Mouse (Mus musculus): ENCODE measurements around the gene Cdk13. TPM values are rescaled to one million over a fixed set of nuclear protein-coding genes. Genes with fewer than 3 reads are reported as not detected.
A peak's percentile ranks its signal among the peaks of the same experiment; 100 is the strongest.

The Cdk13 gene
- polyA plus RNA-seq (2015; fragmentation: Nextera tagmentation; extraction: Ambion mirVana): 15.1 and 16.6 TPM in 2 replicates

DNA sequence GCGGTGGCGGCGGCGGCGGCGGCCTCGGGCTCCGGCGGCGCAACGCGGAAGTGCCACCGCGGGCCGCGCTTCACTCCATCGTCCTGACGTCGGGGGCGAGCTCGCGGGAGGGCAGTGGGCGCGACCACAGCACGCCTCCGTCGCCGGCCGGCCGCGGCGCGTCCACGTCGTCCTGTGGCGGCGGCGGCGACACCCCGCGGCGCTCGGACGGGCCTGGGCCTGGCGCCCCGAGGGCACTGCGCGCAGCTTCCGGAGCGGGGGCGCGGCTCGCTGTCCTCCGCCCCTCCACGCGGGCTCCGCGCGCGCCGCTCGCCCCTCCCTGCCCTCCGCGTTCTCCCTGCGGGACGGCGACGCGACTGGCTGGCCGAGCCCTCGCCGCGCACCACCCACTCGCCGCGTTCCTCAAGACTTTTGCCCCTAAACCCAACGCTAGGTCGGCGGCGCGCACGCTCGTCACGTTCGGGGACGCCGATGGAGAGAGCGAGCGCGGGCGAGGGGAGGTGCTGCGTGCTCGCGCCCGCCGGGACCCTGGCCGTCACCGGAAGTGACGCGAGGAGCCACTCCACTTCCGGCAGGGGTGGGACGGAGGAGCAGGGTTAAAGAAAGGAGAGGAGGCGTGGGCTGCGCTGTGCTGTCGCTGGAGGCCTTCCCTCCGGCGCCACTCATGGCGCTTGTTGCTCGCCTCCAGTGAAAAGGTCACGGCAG is at the start of gene Cdk13:
TSS of gene Cdk13 (minus strand) at position 189 of the 705 bp plus-strand sequence.
- no peaks in the 10 kb centered on the region for H3K27me3 ChIP-seq
- WGBS: under 1% methylated on average over 109 of the region's 110 CpGs
- peak within 1 kb of the TSS; percentile 97 for H3K27ac ChIP-seq (replicated peaks)
- H3K9me3 ChIP-seq: no peaks in the 10 kb centered on the region
- peak within 1 kb of the TSS; percentile 97 for H3K4me2 ChIP-seq
- peak; percentile 97 for ATAC-seq (ENCODE audit: low read depth)
- H3K36me3 ChIP-seq: no peaks in the 10 kb centered on the region
- H3K4me3 ChIP-seq: peak within 1 kb of the TSS; percentile 100
- peak within 1 kb of the TSS; percentile 98 for H3K9ac ChIP-seq
- H3K4me1 ChIP-seq (replicated peaks): peaks cover 32% of the 10 kb centered on the region

DNA sequence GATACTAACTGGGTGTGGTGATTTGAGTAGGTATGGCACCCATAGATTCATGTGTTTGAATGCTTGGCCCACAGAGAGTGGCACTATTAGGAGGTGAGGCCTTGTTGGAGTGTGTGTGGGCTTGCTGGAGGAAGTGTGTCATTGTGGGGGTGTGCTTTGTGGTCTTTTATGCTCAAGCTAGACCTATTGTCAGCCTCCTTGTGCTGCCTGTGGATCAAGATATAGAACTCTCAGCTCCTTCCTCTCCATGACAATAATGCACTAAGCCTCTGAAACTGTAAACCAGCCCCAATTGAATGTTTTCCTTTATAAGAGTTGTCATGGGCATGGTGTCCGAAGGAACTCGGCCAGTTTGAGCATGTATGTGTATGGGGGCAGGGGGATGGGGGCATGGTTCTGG is 38.4 kb upstream of the Cdk13 start:
- H3K4me1 ChIP-seq (replicated peaks): no peaks in the 10 kb centered on the region
- H3K4me2 ChIP-seq: no peak overlapping the region
- H3K27me3 ChIP-seq: no peaks in the 10 kb centered on the region
- WGBS: 93% methylated on average over 2 of the region's 2 CpGs
- H3K9ac ChIP-seq: no peak overlapping the region
- no peak for ATAC-seq (ENCODE audit: low read depth)
- no peaks in the 10 kb centered on the region for H3K36me3 ChIP-seq
- no peak overlapping the region for H3K27ac ChIP-seq (replicated peaks)
- no peak overlapping the region for H3K4me3 ChIP-seq
- no peaks in the 10 kb centered on the region for H3K9me3 ChIP-seq

DNA sequence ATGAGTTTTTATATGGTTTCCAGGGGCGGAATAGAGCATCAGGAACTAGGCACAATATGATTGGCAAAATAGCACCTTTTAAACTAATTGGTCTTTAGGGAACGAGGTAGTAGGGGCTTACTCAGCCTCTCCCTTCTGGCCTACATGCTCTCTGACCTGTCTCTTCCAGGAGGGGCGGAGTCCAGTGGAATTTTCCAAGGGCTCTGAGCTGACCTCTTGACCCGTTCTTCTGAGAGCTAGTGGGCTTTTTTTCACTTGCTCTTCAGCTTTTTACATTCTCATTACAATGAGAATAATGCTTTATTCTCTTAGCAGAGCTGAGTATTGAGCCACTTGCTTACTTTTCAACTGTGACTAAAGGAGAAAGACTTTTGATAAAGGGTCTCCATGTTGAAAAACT is 37.9 kb upstream of the Cdk13 start:
- H3K27ac ChIP-seq (replicated peaks): no peak overlapping the region
- 26% methylated on average over 4 of the region's 4 CpGs for WGBS
- H3K27me3 ChIP-seq: no peaks in the 10 kb centered on the region
- no peak overlapping the region for H3K4me3 ChIP-seq
- no peak for ATAC-seq (ENCODE audit: low read depth)
- no peaks in the 10 kb centered on the region for H3K9me3 ChIP-seq
- H3K9ac ChIP-seq: no peak overlapping the region
- no peaks in the 10 kb centered on the region for H3K4me1 ChIP-seq (replicated peaks)
- no peaks in the 10 kb centered on the region for H3K36me3 ChIP-seq
- no peak overlapping the region for H3K4me2 ChIP-seq

DNA sequence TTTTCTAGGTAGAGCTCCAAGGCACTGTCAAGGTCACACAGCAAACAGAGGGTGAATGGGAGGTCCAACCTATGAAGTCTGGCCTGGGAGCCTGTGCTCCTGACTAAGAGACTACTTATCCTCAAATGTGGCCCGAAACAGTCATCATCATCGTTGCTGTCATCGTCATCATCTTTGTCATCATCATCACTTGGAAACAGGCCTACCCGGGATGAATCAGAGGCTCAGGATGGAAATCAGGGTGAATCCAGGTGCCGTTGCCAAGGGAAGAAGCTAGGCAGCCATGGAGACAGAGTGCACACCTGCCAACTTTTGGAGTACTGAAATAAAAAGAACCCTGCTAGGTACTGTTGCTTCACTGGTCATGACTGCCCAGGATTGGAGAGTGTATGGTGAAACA is 34.2 kb upstream of the Cdk13 start:
- ATAC-seq (ENCODE audit: low read depth): peak; percentile 23; the same call in 1 of the 2 replicates
- Histone ChIP-seq H3K4me3 (no peak overlapping the region), H3K9me3 (no peaks in the 10 kb centered on the region), H3K4me2 (no peak overlapping the region), H3K9ac (no peak overlapping the region), H3K36me3 (no peaks in the 10 kb centered on the region), H3K27me3 (no peaks in the 10 kb centered on the region), H3K27ac (replicated peaks) (no peak overlapping the region), H3K4me1 (replicated peaks) (no peaks in the 10 kb centered on the region)
- WGBS: 90% methylated on average over 5 of the region's 5 CpGs

DNA sequence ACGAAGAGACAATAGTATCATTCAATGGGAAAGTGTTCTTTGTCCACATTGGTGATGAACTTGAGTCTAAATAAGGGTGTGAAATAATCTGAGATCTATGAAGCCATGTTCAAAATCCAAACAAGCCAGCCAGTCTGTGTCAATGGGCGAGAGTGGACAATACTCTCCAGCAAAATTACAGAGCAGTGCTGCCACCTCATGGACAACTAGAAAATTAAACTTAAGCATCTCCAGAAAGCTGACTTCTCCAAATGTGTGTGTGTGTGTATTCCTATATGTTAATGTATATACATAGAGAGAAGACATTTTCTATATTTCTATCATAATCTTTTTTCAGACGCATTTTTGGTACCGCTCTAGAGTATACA is 33.6 kb upstream of the Cdk13 start:
- WGBS: 28% methylated on average over 4 of the region's 4 CpGs
- H3K36me3 ChIP-seq: no peaks in the 10 kb centered on the region

DNA sequence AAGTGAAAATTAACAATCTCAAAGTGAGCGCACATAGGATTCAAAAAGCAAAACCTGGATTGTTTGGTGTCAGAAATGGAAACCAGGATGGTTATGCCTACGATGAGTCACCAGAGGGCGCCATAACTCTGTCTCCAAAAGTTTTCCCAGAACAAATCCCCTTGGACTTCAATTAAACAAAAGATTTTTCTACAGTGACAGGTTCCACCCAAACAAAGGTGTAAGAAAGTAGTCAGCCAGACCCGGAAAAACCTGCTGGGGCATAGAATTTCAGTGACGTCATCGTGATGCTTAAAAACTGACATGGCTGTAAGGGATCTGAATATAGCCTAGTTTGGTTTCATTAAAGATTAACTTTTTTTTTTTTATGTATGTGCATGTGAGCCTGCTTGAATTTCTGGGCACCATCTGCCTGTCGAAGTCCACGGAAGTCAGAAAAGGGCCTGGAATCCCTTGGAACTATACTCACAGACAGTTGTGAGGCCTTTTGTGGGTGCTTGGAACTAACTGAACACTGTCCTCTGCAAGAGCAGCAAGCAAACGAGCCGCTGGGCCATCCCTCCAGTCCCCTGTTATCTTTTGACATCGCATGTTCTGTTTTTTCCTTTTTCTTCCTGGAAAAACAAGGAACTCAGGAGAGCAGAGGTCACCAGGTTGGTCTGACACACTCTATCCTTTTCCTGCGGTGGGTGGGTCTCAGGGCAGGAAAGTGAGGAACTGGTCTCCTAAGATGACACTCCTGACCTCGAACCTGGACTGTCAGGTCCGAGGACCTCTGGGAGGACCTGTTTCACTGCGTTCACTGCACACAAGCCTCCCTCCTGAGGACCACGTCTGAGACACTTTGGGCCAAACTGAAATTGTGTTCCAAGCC is 33.0 kb upstream of the Cdk13 start:
- Histone ChIP-seq H3K27me3 (no peaks in the 10 kb centered on the region), H3K4me2 (no peak overlapping the region), H3K4me1 (replicated peaks) (no peaks in the 10 kb centered on the region), H3K36me3 (no peaks in the 10 kb centered on the region), H3K4me3 (no peak overlapping the region), H3K9me3 (no peaks in the 10 kb centered on the region), H3K27ac (replicated peaks) (no peak overlapping the region), H3K9ac (no peak overlapping the region)
- no peak; the same call in 1 of the 2 replicates for ATAC-seq (ENCODE audit: low read depth)
- WGBS: 49% methylated on average over 16 of the region's 16 CpGs

More for the DNA sequence above, 33.6 kb upstream of the Cdk13 start:
- peak; percentile 69; the same call in 1 of the 2 replicates for ATAC-seq (ENCODE audit: low read depth)
- H3K4me2 ChIP-seq: no peak overlapping the region
- H3K9ac ChIP-seq: no peak overlapping the region
- no peak overlapping the region for H3K4me3 ChIP-seq
- H3K27ac ChIP-seq (replicated peaks): no peak overlapping the region
- H3K4me1 ChIP-seq (replicated peaks): no peaks in the 10 kb centered on the region
- no peaks in the 10 kb centered on the region for H3K27me3 ChIP-seq
- H3K9me3 ChIP-seq: no peaks in the 10 kb centered on the region

DNA sequence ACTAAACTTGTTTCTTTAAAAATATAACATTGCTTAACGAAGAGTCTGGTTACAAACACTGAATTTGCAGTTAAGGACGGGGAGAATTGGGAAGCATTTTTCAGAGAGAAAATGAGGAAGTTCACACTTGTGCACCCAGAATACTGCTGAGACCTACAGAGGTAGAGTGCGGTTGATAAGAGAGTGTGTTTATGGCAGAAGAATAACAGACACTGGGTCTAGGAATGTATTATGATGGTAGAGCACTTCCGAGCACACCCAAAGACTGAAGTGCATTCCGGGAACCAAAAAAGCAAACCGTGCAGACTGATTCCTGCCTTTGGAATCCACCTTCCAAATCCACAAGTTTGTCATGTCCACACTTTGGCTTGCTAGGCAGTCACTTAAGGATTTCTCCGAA is 31.9 kb upstream of the Cdk13 start:
- no peaks in the 10 kb centered on the region for H3K9me3 ChIP-seq
- no peaks in the 10 kb centered on the region for H3K36me3 ChIP-seq
- 86% methylated on average over 7 of the region's 7 CpGs for WGBS
- ATAC-seq (ENCODE audit: low read depth): no peak
- H3K4me2 ChIP-seq: no peak overlapping the region
- no peak overlapping the region for H3K9ac ChIP-seq
- no peaks in the 10 kb centered on the region for H3K4me1 ChIP-seq (replicated peaks)
- no peak overlapping the region for H3K4me3 ChIP-seq
- H3K27ac ChIP-seq (replicated peaks): no peak overlapping the region
- H3K27me3 ChIP-seq: no peaks in the 10 kb centered on the region

DNA sequence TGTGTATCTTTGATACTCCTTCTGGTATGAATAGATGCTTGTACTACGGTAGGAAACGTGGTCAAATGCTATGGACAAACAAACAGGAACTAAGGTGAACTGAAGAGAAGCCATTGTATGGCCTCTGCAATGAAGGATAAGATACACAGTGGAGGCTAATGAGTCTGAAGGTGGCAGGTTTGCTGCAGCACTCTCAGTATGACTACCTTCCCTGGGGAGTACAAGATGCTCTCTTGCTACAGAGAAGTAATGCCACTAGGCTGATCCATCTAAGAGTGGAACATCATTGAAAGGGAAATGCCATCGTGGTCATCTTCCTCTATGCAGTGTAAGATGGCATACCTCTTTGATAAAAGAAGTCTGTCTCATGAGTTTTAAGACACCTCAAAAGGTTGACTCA is 28.0 kb upstream of the Cdk13 start:
- no peak overlapping the region for H3K9ac ChIP-seq
- H3K9me3 ChIP-seq: no peaks in the 10 kb centered on the region
- H3K4me2 ChIP-seq: no peak overlapping the region
- H3K27ac ChIP-seq (replicated peaks): no peak overlapping the region
- 68% methylated on average over 3 of the region's 3 CpGs for WGBS
- no peaks in the 10 kb centered on the region for H3K4me1 ChIP-seq (replicated peaks)
- no peaks in the 10 kb centered on the region for H3K36me3 ChIP-seq
- H3K27me3 ChIP-seq: no peaks in the 10 kb centered on the region
- no peak overlapping the region for H3K4me3 ChIP-seq
- ATAC-seq (ENCODE audit: low read depth): no peak

DNA sequence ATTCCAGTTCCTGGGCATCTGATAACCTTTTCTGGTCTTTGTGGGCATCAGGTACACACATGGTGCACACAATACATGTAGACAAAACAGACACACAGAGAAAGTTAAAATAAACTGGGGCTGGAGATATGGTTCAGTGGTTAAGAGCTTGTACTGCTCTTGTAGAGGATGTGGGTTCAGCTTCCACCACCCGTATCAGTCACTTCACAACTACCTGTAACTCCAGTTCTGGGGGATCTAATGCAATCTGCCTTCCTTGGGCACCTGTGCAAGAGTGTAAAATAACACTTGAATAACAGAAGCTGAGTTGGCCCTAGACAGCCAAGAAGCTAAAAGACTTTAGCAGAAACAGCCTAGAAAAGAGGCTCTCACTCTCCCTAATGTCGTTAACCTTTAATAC is 12.3 kb upstream of the Cdk13 start:
- WGBS: 90% methylated on average over 2 of the region's 2 CpGs
- ATAC-seq (ENCODE audit: low read depth): no peak
- no peaks in the 10 kb centered on the region for H3K4me1 ChIP-seq (replicated peaks)
- H3K4me3 ChIP-seq: no peak overlapping the region
- no peak overlapping the region for H3K27ac ChIP-seq (replicated peaks)
- H3K9ac ChIP-seq: no peak overlapping the region
- no peaks in the 10 kb centered on the region for H3K27me3 ChIP-seq
- H3K4me2 ChIP-seq: no peak overlapping the region
- no peaks in the 10 kb centered on the region for H3K36me3 ChIP-seq
- no peaks in the 10 kb centered on the region for H3K9me3 ChIP-seq

DNA sequence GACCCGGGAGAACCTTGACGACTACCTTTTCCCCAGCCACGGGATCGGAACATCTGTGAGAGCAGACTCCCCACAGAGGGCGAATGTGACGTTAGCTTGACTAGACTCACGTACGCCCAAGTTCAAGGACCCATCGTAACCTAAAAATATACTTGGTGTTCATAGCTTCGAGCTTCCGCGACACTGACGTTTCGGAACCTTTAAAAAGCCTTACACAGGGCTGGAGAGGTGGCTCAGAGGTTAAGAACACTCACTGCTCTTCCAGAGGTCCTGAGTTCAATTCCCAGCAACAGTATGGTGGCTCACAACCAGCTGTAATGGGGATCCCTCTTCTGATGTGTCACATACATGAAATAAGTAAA is 698 bp upstream of the Cdk13 start:
- under 1% methylated on average over 14 of the region's 14 CpGs for WGBS
- peak overlapping the region; percentile 82 for H3K9ac ChIP-seq
- peak; percentile 21; the same call in 1 of the 2 replicates for ATAC-seq (ENCODE audit: low read depth)
- H3K4me3 ChIP-seq: peak overlapping the region; percentile 100
- H3K4me2 ChIP-seq: peak overlapping the region; percentile 97
- H3K4me1 ChIP-seq (replicated peaks): peaks cover 27% of the 10 kb centered on the region
- H3K27me3 ChIP-seq: no peaks in the 10 kb centered on the region
- no peaks in the 10 kb centered on the region for H3K9me3 ChIP-seq
- no peaks in the 10 kb centered on the region for H3K36me3 ChIP-seq
- H3K27ac ChIP-seq (replicated peaks): peak overlapping the region; percentile 97

DNA sequence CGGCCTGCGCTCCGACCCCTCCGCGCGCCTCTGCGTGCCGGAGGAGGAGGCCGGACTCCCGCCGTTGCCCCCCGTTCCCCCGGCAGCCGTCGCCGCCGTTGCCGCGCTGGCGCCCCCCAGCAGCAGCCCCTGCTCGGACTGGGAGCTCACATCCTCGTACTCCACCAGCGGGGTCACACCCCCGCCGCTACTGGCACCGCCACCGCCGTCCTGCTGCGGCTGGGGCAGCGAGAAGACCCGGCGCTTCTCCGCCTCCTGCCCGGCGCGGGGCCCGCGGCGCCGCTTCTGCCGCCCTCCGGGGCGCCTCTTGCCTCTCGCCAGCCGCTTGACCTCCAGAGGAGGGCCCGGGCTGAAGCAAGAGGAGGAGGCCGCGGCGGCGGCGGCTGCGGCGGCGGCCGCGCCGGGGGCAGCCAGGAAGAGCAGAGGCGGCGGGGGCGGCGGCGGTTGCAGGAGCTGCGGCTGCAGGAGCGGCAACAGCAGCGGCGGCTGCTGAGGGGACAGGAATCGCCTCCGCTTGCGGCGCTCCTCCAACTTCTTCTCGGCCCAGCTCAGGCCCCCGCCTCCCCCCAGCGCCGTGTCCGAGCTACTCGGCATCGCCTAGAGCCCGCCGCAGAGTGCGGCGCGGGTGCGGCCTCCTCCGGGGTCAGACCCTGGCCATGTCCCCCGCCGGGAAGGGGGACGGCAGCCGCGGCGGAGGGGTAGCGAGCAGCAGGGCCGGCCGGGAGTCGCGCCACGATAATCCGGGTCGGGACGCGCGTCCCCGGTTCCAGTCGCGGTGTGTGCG is 647 bp downstream of the Cdk13 start:
- H3K4me1 ChIP-seq (replicated peaks): peaks cover 36% of the 10 kb centered on the region
- ATAC-seq (ENCODE audit: low read depth): peak; percentile 48
- H3K4me3 ChIP-seq: peak overlapping the region; percentile 100
- peak overlapping the region; percentile 97 for H3K27ac ChIP-seq (replicated peaks)
- H3K36me3 ChIP-seq: no peaks in the 10 kb centered on the region
- H3K27me3 ChIP-seq: no peaks in the 10 kb centered on the region
- under 1% methylated on average over 67 of the region's 105 CpGs for WGBS
- peak overlapping the region; percentile 98 for H3K9ac ChIP-seq
- H3K4me2 ChIP-seq: peak overlapping the region; percentile 97
- no peaks in the 10 kb centered on the region for H3K9me3 ChIP-seq
